Mouse (Mus musculus): ENCODE results near the gene Ctxn2. TPM values are rescaled to one million over a fixed set of nuclear protein-coding genes. Genes with fewer than 3 reads are reported as not detected.

Gene Ctxn2
- total RNA-seq, 1 experiment: not detected

DNA sequence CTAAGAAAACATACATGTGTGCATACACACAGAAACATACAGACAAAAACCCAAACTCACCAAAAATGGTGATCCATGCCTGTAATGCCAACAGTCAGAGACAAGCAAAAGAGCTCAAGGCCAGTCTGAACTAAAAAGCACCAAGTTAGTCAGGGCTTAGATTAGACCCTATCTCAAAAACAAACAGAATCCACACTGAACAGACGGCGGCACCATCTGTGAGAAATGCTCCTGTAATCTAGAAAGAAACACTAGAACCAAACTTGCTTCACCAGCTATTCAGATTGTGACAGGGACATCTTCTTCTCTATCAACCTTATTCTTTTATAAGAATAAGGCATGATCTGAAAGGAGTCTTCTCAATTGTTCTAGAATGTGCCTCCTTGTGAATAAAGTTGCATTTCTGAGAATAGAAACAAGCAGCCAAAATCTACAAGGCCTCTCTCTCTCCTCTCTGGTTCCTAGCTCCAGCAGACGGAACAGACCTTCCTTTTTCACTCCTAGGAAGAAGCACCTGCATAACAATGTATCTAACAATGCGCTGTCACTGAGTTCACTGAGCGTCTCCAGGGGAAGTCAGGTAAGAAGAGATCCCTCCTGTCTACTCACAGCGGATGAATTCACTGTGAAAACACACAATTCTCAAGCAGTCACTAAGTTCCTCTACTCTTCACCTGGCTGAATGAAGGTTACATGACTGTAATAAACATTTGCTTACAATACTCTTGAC is 16.9 kb upstream of the Ctxn2 start:
- in situ Hi-C loops (cut with MboI; ENCODE audit: low sequenced_read_pairs in 2 of 2, unreplicated experiment in 2 of 2): no loop called here
- no peak for DNase-seq (ENCODE audit: low read depth, low spot score)
- Histone ChIP-seq H3K4me1 (ENCODE audit: control insufficient read depth in 2 of 2, insufficient read depth in 2 of 2, low read length in 2 of 2, poor library complexity in 1 of 2) (peaks cover 9 to 11% of the 10 kb centered on the region in 2 experiments; a peak in 2 of 4 replicates), H3K27ac (ENCODE audit: insufficient read depth, low read depth, low read length, poor library complexity, severe bottlenecking) (no peak overlapping the region; the same call in 1 of the 2 replicates), H3K4me3 (ENCODE audit: insufficient read depth in 1 of 2, low read depth in 1 of 2, low read length in 2 of 2, poor library complexity in 1 of 2, severe bottlenecking in 1 of 2) (no peak overlapping the region), H3K9me3 (ENCODE audit: control insufficient read depth, insufficient read depth, low read depth, low read length) (no peaks in the 10 kb centered on the region), H3K36me3 (ENCODE audit: control insufficient read depth, insufficient read depth, low read length, poor library complexity, severe bottlenecking) (peaks cover 2% of the 10 kb centered on the region; the same call in 1 of the 2 replicates), H3K9ac (ENCODE audit: insufficient read depth, low read depth, low read length, poor library complexity, severe bottlenecking) (no peak overlapping the region)
- TF ChIP-seq MAFK (IDR thresholded peaks at IDR 0.05; ENCODE audit: insufficient read depth, low read depth, low read length): no peak
- no peak for TF ChIP-seq CHD2 (IDR thresholded peaks at IDR 0.05; ENCODE audit: low read depth, low read length)
- TF ChIP-seq ZNF384 (IDR thresholded peaks at IDR 0.05; ENCODE audit: low read depth, low read length): no peak
- no peak for TF ChIP-seq HCFC1 (IDR thresholded peaks at IDR 0.05; ENCODE audit: borderline replicate concordance, insufficient read depth, low read length)
- no peak for TF ChIP-seq ZC3H11A (IDR thresholded peaks at IDR 0.05; ENCODE audit: borderline replicate concordance, low read depth, low read length)

GRCm38 (mm10) chr2:125122288-125122623 is 14.2 kb upstream of the Ctxn2 start:
- H3K4me3 ChIP-seq (ENCODE audit: insufficient read depth in 1 of 2, low read depth in 1 of 2, low read length in 2 of 2, poor library complexity in 1 of 2, severe bottlenecking in 1 of 2): peak overlapping the region; percentile 91 to 100
- peaks cover 15% of the 10 kb centered on the region in 2 experiments; a peak in 2 of 4 replicates for H3K4me1 ChIP-seq (ENCODE audit: control insufficient read depth in 2 of 2, insufficient read depth in 2 of 2, low read length in 2 of 2, poor library complexity in 1 of 2)
- in situ Hi-C loops (cut with MboI; ENCODE audit: low sequenced_read_pairs in 2 of 2, unreplicated experiment in 2 of 2): no loop called here
- peak overlapping the region; percentile 98; the same call in 1 of the 2 replicates for H3K9ac ChIP-seq (ENCODE audit: insufficient read depth, low read depth, low read length, poor library complexity, severe bottlenecking)
- no peak for DNase-seq (ENCODE audit: low read depth, low spot score)
- H3K9me3 ChIP-seq (ENCODE audit: control insufficient read depth, insufficient read depth, low read depth, low read length): no peaks in the 10 kb centered on the region
- H3K27ac ChIP-seq (ENCODE audit: insufficient read depth, low read depth, low read length, poor library complexity, severe bottlenecking): no peak overlapping the region
- TF ChIP-seq MAFK (IDR thresholded peaks at IDR 0.05; ENCODE audit: insufficient read depth, low read depth, low read length) (no peak), CHD2 (IDR thresholded peaks at IDR 0.05; ENCODE audit: low read depth, low read length) (no peak), ZC3H11A (IDR thresholded peaks at IDR 0.05; ENCODE audit: borderline replicate concordance, low read depth, low read length) (no peak), HCFC1 (IDR thresholded peaks at IDR 0.05; ENCODE audit: borderline replicate concordance, insufficient read depth, low read length) (no peak), ZNF384 (IDR thresholded peaks at IDR 0.05; ENCODE audit: low read depth, low read length) (no peak)
- H3K36me3 ChIP-seq (ENCODE audit: control insufficient read depth, insufficient read depth, low read length, poor library complexity, severe bottlenecking): no peaks in the 10 kb centered on the region

GRCm38 (mm10) chr2:125122624-125123476 is 13.6 kb upstream of the Ctxn2 start:
- TF ChIP-seq ZNF384 (IDR thresholded peaks at IDR 0.05; ENCODE audit: low read depth, low read length) (no peak), HCFC1 (IDR thresholded peaks at IDR 0.05; ENCODE audit: borderline replicate concordance, insufficient read depth, low read length) (no peak)

DNA sequence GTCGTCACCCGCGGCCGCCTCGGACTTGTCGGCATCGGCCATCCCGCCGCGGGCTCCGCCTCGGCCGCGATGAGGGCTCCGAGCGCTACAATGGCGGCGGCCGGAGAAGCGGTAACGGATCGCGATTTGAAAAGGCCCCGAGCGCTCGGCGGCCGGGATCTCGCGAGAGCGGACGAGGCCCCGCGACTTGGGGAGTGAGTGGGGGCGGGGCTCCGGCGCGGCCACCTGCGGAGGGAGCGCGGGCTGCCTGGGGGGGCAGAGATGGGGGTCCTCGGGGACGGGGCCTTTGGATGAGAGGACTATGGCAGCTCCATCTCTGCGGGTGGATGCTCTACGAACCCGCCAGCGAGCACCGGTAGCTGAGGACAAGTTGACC is 13.0 kb upstream of the Ctxn2 start, which contains the start of gene Myef2:
Gene Myef2 (minus strand): TSS at position 185 of the 376 bp plus-strand sequence.
- peak; percentile 59 for DNase-seq (ENCODE audit: low read depth, low spot score)
- TF ChIP-seq ZC3H11A (IDR thresholded peaks at IDR 0.05; ENCODE audit: borderline replicate concordance, low read depth, low read length): no peak
- peak; percentile 96 for TF ChIP-seq CHD2 (IDR thresholded peaks at IDR 0.05; ENCODE audit: low read depth, low read length)
- peaks cover 13 to 15% of the 10 kb centered on the region in 2 experiments; a peak in 2 of 4 replicates for H3K4me1 ChIP-seq (ENCODE audit: control insufficient read depth in 2 of 2, insufficient read depth in 2 of 2, low read length in 2 of 2, poor library complexity in 1 of 2)
- H3K9me3 ChIP-seq (ENCODE audit: control insufficient read depth, insufficient read depth, low read depth, low read length): no peaks in the 10 kb centered on the region
- peak within 1 kb of the TSS; percentile 91 to 100 for H3K4me3 ChIP-seq (ENCODE audit: insufficient read depth in 1 of 2, low read depth in 1 of 2, low read length in 2 of 2, poor library complexity in 1 of 2, severe bottlenecking in 1 of 2)
- in situ Hi-C loops (cut with MboI; ENCODE audit: low sequenced_read_pairs in 2 of 2, unreplicated experiment in 2 of 2): no loop called here
- H3K27ac ChIP-seq (ENCODE audit: insufficient read depth, low read depth, low read length, poor library complexity, severe bottlenecking): peak within 1 kb of the TSS; percentile 77
- no peaks in the 10 kb centered on the region for H3K36me3 ChIP-seq (ENCODE audit: control insufficient read depth, insufficient read depth, low read length, poor library complexity, severe bottlenecking)
- peak within 1 kb of the TSS; percentile 98 for H3K9ac ChIP-seq (ENCODE audit: insufficient read depth, low read depth, low read length, poor library complexity, severe bottlenecking)

More at GRCm38 (mm10) chr2:125122624-125123476, 13.6 kb upstream of the Ctxn2 start:
- peaks cover 15% of the 10 kb centered on the region in 2 experiments; a peak in 2 of 4 replicates for H3K4me1 ChIP-seq (ENCODE audit: control insufficient read depth in 2 of 2, insufficient read depth in 2 of 2, low read length in 2 of 2, poor library complexity in 1 of 2)
- no peaks in the 10 kb centered on the region for H3K9me3 ChIP-seq (ENCODE audit: control insufficient read depth, insufficient read depth, low read depth, low read length)
- H3K9ac ChIP-seq (ENCODE audit: insufficient read depth, low read depth, low read length, poor library complexity, severe bottlenecking): peak overlapping the region; percentile 98
- no peak for DNase-seq (ENCODE audit: low read depth, low spot score)
- H3K27ac ChIP-seq (ENCODE audit: insufficient read depth, low read depth, low read length, poor library complexity, severe bottlenecking): peak overlapping the region; percentile 77
- H3K36me3 ChIP-seq (ENCODE audit: control insufficient read depth, insufficient read depth, low read length, poor library complexity, severe bottlenecking): no peaks in the 10 kb centered on the region
- H3K4me3 ChIP-seq (ENCODE audit: insufficient read depth in 1 of 2, low read depth in 1 of 2, low read length in 2 of 2, poor library complexity in 1 of 2, severe bottlenecking in 1 of 2): peak overlapping the region; percentile 91 to 100
- in situ Hi-C loops (cut with MboI; ENCODE audit: low sequenced_read_pairs in 2 of 2, unreplicated experiment in 2 of 2): no loop called here
